Mouse (Mus musculus) thymus, postnatal 4 days (tissue): ENCODE measurements around the gene Ccdc159.

ENCODE experiments used
- DNase-seq: peaks from one replicate; pipeline ENCODE4 v3.0.0; 2021

Gene Ccdc159

GRCm38 (mm10) chr9:21962416-21963059 is 35.3 kb downstream of the Ccdc159 start:
- DNase-seq = peak; percentile 82

- DNase-seq = no peak
Measured at GRCm38 (mm10) chr9:21963417-21963816, 36.1 kb downstream of the Ccdc159 start, which contains the start of gene Epor. Epor (minus strand) TSS chr9:21963506.

GRCm38 (mm10) chr9:21968883-21969282 is 41.6 kb downstream of the Ccdc159 start:
- no peak for DNase-seq

- DNase-seq = no peak
Measured at GRCm38 (mm10) chr9:21969304-21969703, 42.0 kb downstream of the Ccdc159 start.

- no peak for DNase-seq
Measured at GRCm38 (mm10) chr9:21976626-21977175, 49.4 kb downstream of the Ccdc159 start.

GRCm38 (mm10) chr9:21977331-21977730 is 50.1 kb downstream of the Ccdc159 start:
- DNase-seq = no peak

- DNase-seq = peak; percentile 81
Measured at GRCm38 (mm10) chr9:21977972-21978371, 50.7 kb downstream of the Ccdc159 start.

GRCm38 (mm10) chr9:21978398-21979128 is 51.3 kb downstream of the Ccdc159 start:
- DNase-seq = no peak

- no peak for DNase-seq
Measured at GRCm38 (mm10) chr9:21983911-21984310, 56.6 kb downstream of the Ccdc159 start.
